Mouse (Mus musculus) testis, adult 2 months (tissue): ENCODE measurements at regions not wholly inside any gene's neighbourhood (a gene's known extent, or its start where the extent isn't known, plus 50 kb on each side); places are given as distances from the start of the nearest gene placed in this dataset.

ENCODE experiments used
- CTCF ChIP-seq: fragments of 200-500 bp; IDR thresholded peaks from 2 replicates; pipeline ENCODE4 v1.5.1; 2012; ENCODE audit warnings: low read depth, mild to moderate bottlenecking, inconsistent platforms, low read length, moderate library complexity; ENCODE audit not compliant: control insufficient read depth, insufficient read depth, insufficient replicate concordance
- POLR2A ChIP-seq: fragments of 200-500 bp; IDR thresholded peaks from 2 replicates; pipeline ENCODE4 v1.6.1; 2012; ENCODE audit warnings: low read depth, mild to moderate bottlenecking, inconsistent platforms, low read length, moderate library complexity; ENCODE audit not compliant: control insufficient read depth

GRCm38 (mm10) chrX:99541916-99542315 lies 70.8 kb upstream of the Pja1 start:
- TF ChIP-seq CTCF (no peak), POLR2A (no peak)
